Mouse (Mus musculus) forebrain, embryonic 10.5 days (tissue): ENCODE data around the gene Wdr34. TPM values are rescaled to one million over a fixed set of nuclear protein-coding genes. Genes with fewer than 3 reads are reported as not detected.
A peak's percentile ranks its signal among the peaks of the same experiment; 100 is the strongest.

Experiments used
- DNase-seq: peaks from one replicate; pipeline ENCODE4 v3.0.0-alpha.2; 2017; ENCODE audit warnings: low spot score; ENCODE audit errors: extremely low spot score
- H3K27ac ChIP-seq: fragments of 300-500 bp; sonication (generic); 2 replicates; pipeline ENCODE4 v1.5.1; 2016; ENCODE audit warnings: mild to moderate bottlenecking
- H3K27me3 ChIP-seq: fragments of 300-500 bp; sonication (generic); 2 replicates; pipeline ENCODE4 v1.6.1; 2016; ENCODE audit warnings: mild to moderate bottlenecking; ENCODE audit not compliant: poor library complexity, severe bottlenecking
- H3K36me3 ChIP-seq: fragments of 300-500 bp; sonication (generic); replicated peaks from 2 replicates; pipeline ENCODE4 v1.6.1; 2016; ENCODE audit warnings: mild to moderate bottlenecking, moderate library complexity
- H3K4me1 ChIP-seq: fragments of 300-500 bp; sonication (generic); 2 replicates; pipeline ENCODE4 v1.6.1; 2016
- H3K4me3 ChIP-seq: fragments of 300-500 bp; sonication (generic); 2 replicates; pipeline ENCODE4 v1.5.1; 2016; ENCODE audit warnings: mild to moderate bottlenecking, moderate library complexity
- H3K9me3 ChIP-seq: fragments of 300-500 bp; sonication (generic); 2 replicates; pipeline ENCODE4 v1.6.1; 2016; ENCODE audit warnings: mild to moderate bottlenecking, moderate library complexity
- WGBS: fragments of 180-500 bp; shearing (Covaris S2); methylation state at CpG from one replicate; pipeline ENCODE4 v1.1.7; 2016; 5-methylcytosine and 5-hydroxymethylcytosine counted together
- polyA plus RNA-seq: library from polyadenylated mRNA; unstranded; fragments of >200 nt; fragmentation: Nextera tagmentation; extraction: Ambion mirVana; gene quantifications from 2 replicates; pipeline ENCODE4 v1.2.1, GENCODE M21; 2016

Wdr34 gene
- polyA plus RNA-seq, 1 experiment from 2014 or later: 33.4 TPM

GRCm38 (mm10) chr2:30042445-30042844 is 6.2 kb downstream of the Wdr34 start:
- H3K4me1 ChIP-seq: peaks cover 8% of the 10 kb centered on the region
- H3K36me3 ChIP-seq: peaks cover 22% of the 10 kb centered on the region
- peak; percentile 70 for DNase-seq
- H3K27me3 ChIP-seq: no peaks in the 10 kb centered on the region
- H3K9me3 ChIP-seq: no peaks in the 10 kb centered on the region
- 12% methylated on average over 4 of the region's 4 CpGs for WGBS
- no peak overlapping the region for H3K4me3 ChIP-seq
- H3K27ac ChIP-seq: 0 out of 2 replicates have a peak overlapping the region, but pooled peaks have one; percentile 13

GRCm38 (mm10) chr2:30039687-30040086 is 9.0 kb downstream of the Wdr34 start:
- no peaks in the 10 kb centered on the region for H3K9me3 ChIP-seq
- H3K27ac ChIP-seq: no peak overlapping the region
- no peak for DNase-seq
- H3K4me3 ChIP-seq: no peak overlapping the region
- no peaks in the 10 kb centered on the region for H3K27me3 ChIP-seq
- peaks cover 8% of the 10 kb centered on the region for H3K4me1 ChIP-seq
- H3K36me3 ChIP-seq: peaks cover 23% of the 10 kb centered on the region

- 93% methylated on average over 10 of the region's 10 CpGs for WGBS
- Histone ChIP-seq H3K27me3 (no peaks in the 10 kb centered on the region), H3K27ac (no peak overlapping the region)
These were observed 10.3 kb downstream of the Wdr34 start for GRCm38 (mm10) chr2:30038370-30038769.

GRCm38 (mm10) chr2:30037762-30038161 is 10.9 kb downstream of the Wdr34 start:
- no peaks in the 10 kb centered on the region for H3K9me3 ChIP-seq
- no peak overlapping the region for H3K27ac ChIP-seq
- no peaks in the 10 kb centered on the region for H3K27me3 ChIP-seq
- WGBS: 88% methylated on average over 2 of the region's 2 CpGs
- H3K4me3 ChIP-seq: no peak overlapping the region
- no peak for DNase-seq
- peaks cover 34% of the 10 kb centered on the region for H3K36me3 ChIP-seq
- H3K4me1 ChIP-seq: peaks cover 11% of the 10 kb centered on the region

More at GRCm38 (mm10) chr2:30038370-30038769, 10.3 kb downstream of the Wdr34 start:
- no peak for DNase-seq
- Histone ChIP-seq H3K9me3 (no peaks in the 10 kb centered on the region), H3K36me3 (peaks cover 28% of the 10 kb centered on the region), H3K4me3 (no peak overlapping the region), H3K4me1 (peaks cover 11% of the 10 kb centered on the region)

GRCm38 (mm10) chr2:30032957-30033356 is 15.7 kb downstream of the Wdr34 start:
- no peak overlapping the region for H3K4me3 ChIP-seq
- H3K4me1 ChIP-seq: peaks cover 5% of the 10 kb centered on the region; the same call in 1 of the 2 replicates
- H3K27me3 ChIP-seq: no peaks in the 10 kb centered on the region
- peaks cover 80% of the 10 kb centered on the region for H3K36me3 ChIP-seq
- no peak for DNase-seq
- H3K27ac ChIP-seq: no peak overlapping the region
- 82% methylated on average over 6 of the region's 6 CpGs for WGBS
- no peaks in the 10 kb centered on the region for H3K9me3 ChIP-seq

GRCm38 (mm10) chr2:30032244-30032846 is 16.3 kb downstream of the Wdr34 start:
- peaks cover 5% of the 10 kb centered on the region; the same call in 1 of the 2 replicates for H3K4me1 ChIP-seq
- no peaks in the 10 kb centered on the region for H3K27me3 ChIP-seq
- 65% methylated on average over 11 of the region's 11 CpGs for WGBS
- H3K9me3 ChIP-seq: no peaks in the 10 kb centered on the region
- peaks cover 80% of the 10 kb centered on the region for H3K36me3 ChIP-seq
- no peak for DNase-seq
- no peak overlapping the region for H3K4me3 ChIP-seq
- no peak overlapping the region for H3K27ac ChIP-seq

GRCm38 (mm10) chr2:30026997-30027396 is 21.7 kb downstream of the Wdr34 start:
- Histone ChIP-seq H3K4me3 (no peak overlapping the region), H3K27me3 (no peaks in the 10 kb centered on the region), H3K27ac (no peak overlapping the region), H3K4me1 (no peaks in the 10 kb centered on the region), H3K36me3 (peaks cover 100% of the 10 kb centered on the region), H3K9me3 (no peaks in the 10 kb centered on the region)
- no peak for DNase-seq
- 97% methylated on average over 5 of the region's 5 CpGs for WGBS

GRCm38 (mm10) chr2:30025454-30025853 is 23.2 kb downstream of the Wdr34 start:
- Histone ChIP-seq H3K4me1 (no peaks in the 10 kb centered on the region), H3K9me3 (no peaks in the 10 kb centered on the region), H3K27me3 (no peaks in the 10 kb centered on the region), H3K27ac (no peak overlapping the region), H3K36me3 (peaks cover 100% of the 10 kb centered on the region), H3K4me3 (no peak overlapping the region)
- no peak for DNase-seq
- WGBS: 90% methylated on average over 4 of the region's 4 CpGs

GRCm38 (mm10) chr2:30014326-30014966 is 34.2 kb downstream of the Wdr34 start:
- Histone ChIP-seq H3K4me3 (no peak overlapping the region), H3K27me3 (no peaks in the 10 kb centered on the region), H3K27ac (no peak overlapping the region), H3K36me3 (peaks cover 100% of the 10 kb centered on the region), H3K9me3 (no peaks in the 10 kb centered on the region), H3K4me1 (no peaks in the 10 kb centered on the region)
- WGBS: 93% methylated on average over 11 of the region's 11 CpGs
- no peak for DNase-seq

- no peak overlapping the region for H3K27ac ChIP-seq
- peaks cover 100% of the 10 kb centered on the region for H3K36me3 ChIP-seq
- no peak for DNase-seq
- WGBS: 94% methylated on average over 8 of the region's 8 CpGs
- no peaks in the 10 kb centered on the region for H3K4me1 ChIP-seq
- no peak overlapping the region for H3K4me3 ChIP-seq
- no peaks in the 10 kb centered on the region for H3K27me3 ChIP-seq
- H3K9me3 ChIP-seq: no peaks in the 10 kb centered on the region
These were observed 37.8 kb downstream of the Wdr34 start for GRCm38 (mm10) chr2:30010840-30011281.

- no peaks in the 10 kb centered on the region for H3K4me1 ChIP-seq
- peaks cover 100% of the 10 kb centered on the region for H3K36me3 ChIP-seq
- no peak for DNase-seq
- H3K4me3 ChIP-seq: no peak overlapping the region
- WGBS: 87% methylated on average over 1 of the region's 1 CpGs
- H3K27me3 ChIP-seq: no peaks in the 10 kb centered on the region
- no peak overlapping the region for H3K27ac ChIP-seq
- no peaks in the 10 kb centered on the region for H3K9me3 ChIP-seq
These were observed 39.6 kb downstream of the Wdr34 start for GRCm38 (mm10) chr2:30009101-30009500.

- peaks cover 100% of the 10 kb centered on the region for H3K36me3 ChIP-seq
- H3K9me3 ChIP-seq: no peaks in the 10 kb centered on the region
- H3K27ac ChIP-seq: no peak overlapping the region
- H3K27me3 ChIP-seq: no peaks in the 10 kb centered on the region
- H3K4me3 ChIP-seq: no peak overlapping the region
- H3K4me1 ChIP-seq: no peaks in the 10 kb centered on the region
- DNase-seq: no peak
- 66% methylated on average over 2 of the region's 2 CpGs for WGBS
These were observed 56.7 kb downstream of the Wdr34 start for GRCm38 (mm10) chr2:29991962-29992361.
